Mouse (Mus musculus) hindbrain, embryonic 12.5 days (tissue): Measurements from ENCODE around the gene Foxa1. TPM values are rescaled to one million over a fixed set of nuclear protein-coding genes. Genes with fewer than 3 reads are reported as not detected.

Experiments used
- ATAC-seq: fragments of 200-750 bp; cut with Nextera tagmentation; 2 replicates; pipeline ENCODE4 v1.8.0; 2017; ENCODE audit warnings: moderate TSS enrichment; ENCODE audit not compliant: low FRiP score
- H3K27ac ChIP-seq: fragments of 300-500 bp; sonication (generic); 2 replicates; pipeline ENCODE4 v1.5.1; 2016; ENCODE audit warnings: mild to moderate bottlenecking
- H3K27me3 ChIP-seq: fragments of 300-500 bp; sonication (generic); 2 replicates; pipeline ENCODE4 v1.6.1; 2016; ENCODE audit warnings: mild to moderate bottlenecking
- H3K36me3 ChIP-seq: fragments of 300-500 bp; sonication (generic); 2 replicates; pipeline ENCODE4 v1.6.1; 2016; ENCODE audit warnings: mild to moderate bottlenecking
- H3K4me1 ChIP-seq: fragments of 300-500 bp; sonication (generic); 2 replicates; pipeline ENCODE4 v1.6.1; 2016
- H3K4me2 ChIP-seq: fragments of 300-500 bp; sonication (generic); replicated peaks from 2 replicates; pipeline ENCODE4 v1.6.1; 2016; ENCODE audit warnings: mild to moderate bottlenecking
- H3K4me3 ChIP-seq: fragments of 300-500 bp; sonication (generic); 2 replicates; pipeline ENCODE4 v1.5.1; 2016; ENCODE audit warnings: mild to moderate bottlenecking
- H3K9ac ChIP-seq: fragments of 300-500 bp; sonication (generic); 2 replicates; pipeline ENCODE4 v1.6.1; 2016; ENCODE audit warnings: mild to moderate bottlenecking, moderate library complexity
- H3K9me3 ChIP-seq: fragments of 300-500 bp; sonication (generic); replicated peaks from 2 replicates; pipeline ENCODE4 v1.6.1; 2016; ENCODE audit warnings: mild to moderate bottlenecking
- WGBS: fragments of 180-500 bp; shearing (Covaris S2); methylation state at CpG from one replicate; pipeline ENCODE4 v1.1.7; 2016; 5-methylcytosine and 5-hydroxymethylcytosine counted together
- polyA plus RNA-seq: library from polyadenylated mRNA; unstranded; fragments of >200 nt; fragmentation: Nextera tagmentation; extraction: Ambion mirVana; gene quantifications from 2 replicates; pipeline ENCODE4 v1.2.1, GENCODE M21; 2016

Foxa1 gene
- polyA plus RNA-seq: 2.8 and 3.0 TPM in 2 replicates

DNA sequence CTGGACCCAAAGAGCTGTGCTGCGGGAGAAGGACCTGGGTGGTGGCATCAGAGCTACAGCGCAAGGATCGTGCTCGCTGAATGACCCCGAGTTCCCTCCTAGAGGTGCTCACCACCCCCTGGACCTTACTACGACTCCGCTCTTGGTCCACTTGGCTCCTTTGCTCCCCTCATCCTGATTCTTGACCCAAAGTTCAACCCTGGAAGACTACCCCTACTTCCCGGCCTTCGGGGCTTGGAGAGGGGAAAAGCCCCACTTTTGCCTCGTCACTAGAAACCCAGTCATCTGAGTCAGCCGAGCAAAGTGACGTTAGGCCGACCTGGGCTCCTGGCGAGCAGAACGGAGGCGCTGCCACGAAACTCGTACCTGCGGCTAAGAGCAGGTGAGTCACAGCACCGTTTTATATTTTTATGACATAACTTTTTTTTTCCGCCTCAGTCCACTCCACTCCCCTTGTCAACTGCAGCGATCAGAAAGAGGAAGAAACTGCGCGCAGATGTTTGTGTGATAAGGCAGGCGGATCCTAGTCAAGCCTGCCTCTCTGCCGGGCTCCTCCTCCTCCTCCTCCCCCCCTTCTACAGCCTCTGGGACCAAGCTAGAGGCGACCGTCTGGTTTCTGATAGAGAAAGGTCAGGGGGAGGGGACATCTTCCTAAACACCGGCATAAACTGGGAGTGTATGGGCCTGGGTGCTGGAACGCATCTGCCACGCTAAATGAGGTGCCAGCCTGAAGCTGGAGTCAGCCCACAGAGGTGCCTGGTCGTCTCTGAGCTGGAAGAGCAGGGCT, at the start of gene Foxa1:
Gene Foxa1, minus strand, starts transcription at position 502 of the 787 bp plus-strand sequence.
- peak within 1 kb of the TSS; percentile 38; the same call in 1 of the 2 replicates for H3K9ac ChIP-seq
- H3K36me3 ChIP-seq: no peaks in the 10 kb centered on the region
- WGBS: 1% methylated on average over 32 of the region's 32 CpGs
- peaks cover 95% of the 10 kb centered on the region for H3K27me3 ChIP-seq
- ATAC-seq: 0 out of 2 replicates have a peak, but pooled peaks have one; percentile 9
- H3K27ac ChIP-seq: no peak within 1 kb of the TSS
- H3K9me3 ChIP-seq: 0 out of 2 replicates have a peak, but pooled peaks cover 2% of the 10 kb centered on the region
- peak within 1 kb of the TSS; percentile 71 for H3K4me2 ChIP-seq
- peak within 1 kb of the TSS; percentile 37 for H3K4me3 ChIP-seq
- H3K4me1 ChIP-seq: peaks cover 11% of the 10 kb centered on the region

DNA sequence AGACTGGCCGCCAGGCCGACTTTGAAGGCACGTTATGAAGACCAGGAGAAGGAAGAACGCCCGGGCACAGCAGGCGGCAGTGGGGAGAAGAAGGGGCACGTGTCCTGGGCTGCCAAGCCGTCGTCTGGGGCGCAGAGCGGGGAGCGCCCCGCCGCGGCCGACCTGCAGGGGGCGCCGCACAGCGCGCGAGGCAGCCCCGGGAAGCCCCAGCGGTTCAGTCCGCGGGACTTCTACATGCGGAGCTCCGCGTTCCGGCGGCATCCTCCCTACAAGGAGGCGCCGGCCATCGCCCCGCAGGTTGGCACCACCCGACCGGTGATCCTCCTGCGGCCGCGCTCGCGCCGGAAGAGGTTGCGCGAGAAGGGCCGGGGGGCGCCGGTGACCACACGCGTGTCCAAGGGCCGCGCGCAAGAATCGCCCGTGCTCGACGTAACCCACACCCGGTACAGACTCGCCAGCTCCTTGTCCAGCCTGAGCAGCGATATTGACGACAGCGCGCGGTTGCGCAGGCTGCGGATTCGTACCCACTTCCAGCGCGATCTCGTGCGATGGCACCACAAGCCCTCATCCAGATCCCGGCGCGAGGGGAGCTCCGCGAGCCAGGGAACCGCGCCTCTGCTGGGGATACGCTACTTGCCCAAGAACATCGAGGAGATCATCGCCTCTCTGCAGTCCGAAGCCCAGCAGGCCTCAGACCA, 29.4 kb upstream of the Foxa1 start:
- no peaks in the 10 kb centered on the region for H3K36me3 ChIP-seq
- peak; percentile 96 for ATAC-seq
- H3K4me2 ChIP-seq: peak overlapping the region; percentile 73
- H3K27me3 ChIP-seq: peaks cover 33% of the 10 kb centered on the region
- H3K4me1 ChIP-seq: peaks cover 3% of the 10 kb centered on the region; the same call in 1 of the 2 replicates
- peak overlapping the region; percentile 45 for H3K4me3 ChIP-seq
- no peaks in the 10 kb centered on the region; the same call in 1 of the 2 replicates for H3K9me3 ChIP-seq
- no peak overlapping the region for H3K27ac ChIP-seq
- WGBS: 1% methylated on average over 81 of the region's 81 CpGs
- H3K9ac ChIP-seq: peak overlapping the region; percentile 50

GRCm38 (mm10) chr12:57572415-57572814, 25.7 kb upstream of the Foxa1 start:
- Histone ChIP-seq H3K4me3 (no peak overlapping the region), H3K27me3 (peaks cover 32% of the 10 kb centered on the region), H3K4me2 (no peak overlapping the region), H3K4me1 (peaks cover 3% of the 10 kb centered on the region; the same call in 1 of the 2 replicates), H3K36me3 (no peaks in the 10 kb centered on the region), H3K27ac (no peak overlapping the region), H3K9me3 (no peaks in the 10 kb centered on the region), H3K9ac (no peak overlapping the region)
- no peak for ATAC-seq

DNA sequence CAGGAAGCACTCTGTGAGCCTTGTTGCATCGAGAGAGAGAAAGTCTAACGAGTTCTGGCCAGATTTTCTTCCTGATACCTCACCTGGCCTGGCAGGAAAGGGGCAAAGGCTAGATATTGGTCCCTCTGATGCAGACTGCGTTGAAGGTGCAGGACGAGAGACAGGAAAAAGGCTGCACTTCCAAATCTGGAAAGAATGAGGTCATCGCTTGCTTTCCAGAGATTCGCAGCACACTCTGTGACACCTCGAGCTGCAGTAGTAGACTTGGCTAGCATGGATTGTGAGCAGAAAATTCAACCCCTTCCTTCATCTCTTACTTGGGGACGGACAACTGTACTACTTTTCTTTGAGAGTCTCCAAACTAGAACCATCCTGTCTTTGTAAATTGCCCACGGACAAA, 25.1 kb upstream of the Foxa1 start:
- H3K9me3 ChIP-seq: no peaks in the 10 kb centered on the region
- no peak overlapping the region for H3K9ac ChIP-seq
- ATAC-seq: no peak
- no peak overlapping the region for H3K4me3 ChIP-seq
- H3K36me3 ChIP-seq: no peaks in the 10 kb centered on the region
- H3K4me2 ChIP-seq: no peak overlapping the region
- 34% methylated on average over 9 of the region's 9 CpGs for WGBS
- H3K27ac ChIP-seq: no peak overlapping the region
- peaks cover 28% of the 10 kb centered on the region for H3K27me3 ChIP-seq
- H3K4me1 ChIP-seq: peaks cover 3% of the 10 kb centered on the region; the same call in 1 of the 2 replicates

DNA sequence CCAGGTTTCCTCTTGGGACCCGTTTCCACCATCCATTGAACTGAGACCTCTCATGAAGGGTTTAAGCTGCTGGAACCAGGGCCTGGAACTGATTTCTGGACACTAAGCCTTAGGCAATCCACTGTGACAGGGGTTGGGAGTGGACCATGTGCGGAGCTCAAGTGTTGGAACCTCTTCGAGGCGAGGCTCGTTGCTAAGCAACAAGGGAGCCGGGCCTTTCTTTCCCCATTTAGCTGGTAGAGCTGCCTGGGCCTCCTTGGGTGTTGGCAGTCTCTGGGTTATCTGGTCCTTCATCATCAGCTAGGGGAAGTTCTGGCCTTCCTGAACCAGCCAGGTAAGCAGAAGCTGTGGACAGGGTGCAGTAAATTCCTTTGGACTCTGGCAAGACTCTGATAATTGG, 17.2 kb upstream of the Foxa1 start, which contains the start of gene Ttc6:
Gene Ttc6, plus strand, starts transcription at position 205 of the 400 bp plus-strand sequence.
- Histone ChIP-seq H3K4me3 (no peak within 1 kb of the TSS), H3K27me3 (no peaks in the 10 kb centered on the region), H3K36me3 (no peaks in the 10 kb centered on the region), H3K9me3 (no peaks in the 10 kb centered on the region), H3K4me2 (no peak within 1 kb of the TSS), H3K9ac (no peak within 1 kb of the TSS), H3K27ac (no peak within 1 kb of the TSS), H3K4me1 (no peaks in the 10 kb centered on the region)
- 78% methylated on average over 6 of the region's 6 CpGs for WGBS
- ATAC-seq: no peak

DNA sequence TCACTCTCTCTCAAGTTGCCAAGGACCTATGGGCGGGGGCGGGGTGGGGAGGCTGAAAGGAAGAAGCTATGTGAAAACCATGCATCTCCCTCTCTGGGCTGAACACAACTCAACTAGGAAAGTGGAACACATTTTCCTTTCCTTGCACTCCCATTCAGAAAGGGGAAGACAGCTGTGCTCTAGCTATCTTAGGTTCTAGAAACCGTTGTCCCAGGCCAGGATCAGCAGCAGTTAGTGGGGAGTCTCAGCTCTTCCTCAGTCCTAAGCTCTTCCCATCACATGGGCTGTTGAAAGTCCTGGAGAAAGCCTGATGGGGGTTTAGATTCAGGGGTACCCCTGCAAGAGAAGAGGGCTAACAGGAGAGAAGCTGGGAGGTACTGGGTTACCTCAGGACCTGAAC, 7.4 kb upstream of the Foxa1 start:
- no peaks in the 10 kb centered on the region for H3K36me3 ChIP-seq
- no peak overlapping the region for H3K4me3 ChIP-seq
- no peaks in the 10 kb centered on the region for H3K9me3 ChIP-seq
- 42% methylated on average over 3 of the region's 3 CpGs for WGBS
- ATAC-seq: no peak
- H3K27me3 ChIP-seq: peaks cover 76% of the 10 kb centered on the region
- no peak overlapping the region for H3K4me2 ChIP-seq
- H3K9ac ChIP-seq: no peak overlapping the region
- H3K27ac ChIP-seq: no peak overlapping the region
- no peaks in the 10 kb centered on the region for H3K4me1 ChIP-seq

DNA sequence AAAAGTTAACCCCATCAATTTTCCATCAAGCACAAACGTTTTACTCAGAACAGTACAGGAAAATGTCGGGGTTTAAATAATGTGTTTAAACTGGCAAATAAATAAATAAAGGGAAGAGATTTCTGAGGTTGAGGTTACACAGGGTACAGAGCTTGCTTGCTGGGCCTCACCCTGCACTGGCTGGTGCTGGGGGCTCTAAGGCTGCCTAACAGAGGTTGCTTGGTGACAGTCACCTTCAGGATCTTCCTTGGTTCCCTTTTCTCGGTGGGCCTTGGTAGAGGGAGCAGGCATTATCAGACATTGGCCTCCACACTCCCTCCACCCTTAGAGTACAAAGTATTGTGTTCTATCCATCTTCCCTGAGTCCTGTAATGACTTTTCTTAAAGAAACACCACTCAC, 5.6 kb upstream of the Foxa1 start:
- H3K27me3 ChIP-seq: peaks cover 90% of the 10 kb centered on the region
- H3K9me3 ChIP-seq: 0 out of 2 replicates have a peak, but pooled peaks cover 2% of the 10 kb centered on the region
- no peaks in the 10 kb centered on the region for H3K4me1 ChIP-seq
- ATAC-seq: no peak
- H3K36me3 ChIP-seq: no peaks in the 10 kb centered on the region
- H3K27ac ChIP-seq: no peak overlapping the region
- WGBS: 13% methylated on average over 3 of the region's 3 CpGs
- H3K4me2 ChIP-seq: no peak overlapping the region
- no peak overlapping the region for H3K4me3 ChIP-seq
- no peak overlapping the region for H3K9ac ChIP-seq

DNA sequence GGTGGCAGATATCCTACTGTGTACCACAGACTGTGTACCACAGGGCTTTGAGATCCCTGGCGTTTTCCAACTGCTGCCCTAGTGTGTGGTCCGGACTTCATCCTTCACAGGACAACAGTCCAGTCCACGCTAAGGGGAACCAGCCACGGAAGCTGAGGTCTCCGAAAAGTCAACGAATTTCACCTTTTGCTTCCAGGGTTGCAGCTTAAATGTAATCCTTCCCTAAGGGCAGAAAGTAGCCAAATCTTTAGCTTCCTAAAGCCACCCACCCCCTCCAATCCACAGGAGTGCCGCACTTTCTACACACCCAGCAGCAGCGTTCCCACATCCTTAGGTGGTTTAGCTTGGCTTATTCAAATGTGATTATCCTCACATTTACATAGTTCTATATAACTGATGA, 4.2 kb upstream of the Foxa1 start:
- Histone ChIP-seq H3K9me3 (0 out of 2 replicates have a peak, but pooled peaks cover 2% of the 10 kb centered on the region), H3K4me2 (no peak overlapping the region)

DNA sequence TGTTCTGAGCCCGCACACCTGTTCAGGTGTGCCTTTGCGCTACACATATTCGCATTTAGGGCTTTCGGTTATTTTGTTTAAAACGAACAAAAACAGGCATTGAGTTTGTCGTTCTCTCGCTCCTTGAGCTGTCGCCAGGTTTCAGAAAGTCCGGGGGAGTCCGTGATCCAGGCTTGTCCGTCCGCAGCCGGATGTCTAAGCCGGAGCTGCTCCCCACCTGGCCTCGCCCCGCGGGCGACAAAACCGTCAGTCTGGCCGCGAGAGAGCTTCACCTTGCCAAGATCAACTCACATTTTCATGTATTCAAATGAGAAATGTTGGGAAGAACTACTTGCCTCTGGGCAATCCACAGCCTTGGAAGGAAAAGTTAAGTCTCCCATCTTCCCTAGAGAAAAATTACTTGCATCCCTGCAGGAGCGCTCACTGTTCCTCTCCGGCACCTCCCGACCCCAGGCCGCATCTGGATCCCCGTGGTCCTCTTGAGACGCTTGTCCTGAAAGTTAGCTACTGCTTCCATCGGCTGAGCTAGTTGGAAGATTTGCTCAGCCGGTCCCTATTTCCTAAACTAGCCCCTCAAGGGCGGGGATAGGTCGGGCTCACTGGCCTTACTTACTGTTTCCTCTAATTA, 3.6 kb upstream of the Foxa1 start:
- Histone ChIP-seq H3K36me3 (no peaks in the 10 kb centered on the region), H3K4me2 (no peak overlapping the region), H3K4me3 (no peak overlapping the region), H3K27me3 (peaks cover 97% of the 10 kb centered on the region), H3K9me3 (0 out of 2 replicates have a peak, but pooled peaks cover 2% of the 10 kb centered on the region), H3K9ac (no peak overlapping the region), H3K4me1 (peaks cover 9% of the 10 kb centered on the region), H3K27ac (no peak overlapping the region)
- no peak for ATAC-seq
- WGBS: 1% methylated on average over 31 of the region's 31 CpGs

More for the DNA sequence above, 4.2 kb upstream of the Foxa1 start:
- Histone ChIP-seq H3K36me3 (no peaks in the 10 kb centered on the region), H3K27me3 (peaks cover 99% of the 10 kb centered on the region), H3K9ac (no peak overlapping the region), H3K4me3 (no peak overlapping the region), H3K4me1 (0 out of 2 replicates have a peak, but pooled peaks cover 5% of the 10 kb centered on the region), H3K27ac (no peak overlapping the region)
- ATAC-seq: no peak
- WGBS: 2% methylated on average over 8 of the region's 8 CpGs

DNA sequence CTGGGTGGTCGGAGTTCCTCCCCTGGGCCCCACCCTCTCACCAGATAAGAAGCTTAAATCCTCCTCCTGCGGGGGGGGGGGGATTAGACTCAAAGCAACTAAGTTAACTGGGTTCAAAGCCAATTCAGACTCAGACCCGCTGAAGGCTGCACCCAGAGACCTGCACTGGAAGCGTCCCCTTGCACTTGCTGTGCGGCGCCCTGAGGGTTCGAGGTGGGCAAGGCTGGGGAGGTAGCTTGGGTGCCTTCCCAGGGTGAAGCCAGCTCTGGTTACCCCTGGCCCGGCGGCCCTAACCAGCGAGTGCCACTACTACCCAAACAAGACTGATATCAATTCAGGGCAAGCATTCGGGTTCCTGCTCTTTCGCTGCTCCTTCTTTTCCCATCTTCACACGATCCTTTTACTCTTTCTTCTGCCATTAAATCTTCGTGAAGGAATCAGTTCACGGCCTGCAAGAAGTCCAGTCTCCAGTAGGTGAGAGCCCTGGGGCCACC, 3.0 kb upstream of the Foxa1 start:
- 2% methylated on average over 15 of the region's 15 CpGs for WGBS
- peaks cover 97% of the 10 kb centered on the region for H3K27me3 ChIP-seq
- ATAC-seq: no peak
- no peak overlapping the region for H3K4me2 ChIP-seq
- H3K9me3 ChIP-seq: 0 out of 2 replicates have a peak, but pooled peaks cover 2% of the 10 kb centered on the region
- no peak overlapping the region for H3K4me3 ChIP-seq
- H3K27ac ChIP-seq: no peak overlapping the region
- H3K4me1 ChIP-seq: peaks cover 11% of the 10 kb centered on the region
- H3K36me3 ChIP-seq: no peaks in the 10 kb centered on the region
- H3K9ac ChIP-seq: no peak overlapping the region

GRCm38 (mm10) chr12:57548981-57549666, 2.4 kb upstream of the Foxa1 start:
- WGBS: 2% methylated on average over 25 of the region's 25 CpGs
- no peak overlapping the region for H3K4me2 ChIP-seq
- H3K9ac ChIP-seq: no peak overlapping the region

More at GRCm38 (mm10) chr12:57548981-57549666, 2.4 kb upstream of the Foxa1 start:
- no peaks in the 10 kb centered on the region for H3K36me3 ChIP-seq
- H3K27me3 ChIP-seq: peaks cover 97% of the 10 kb centered on the region
- no peak for ATAC-seq
- H3K4me3 ChIP-seq: no peak overlapping the region
- no peak overlapping the region for H3K27ac ChIP-seq
- H3K4me1 ChIP-seq: peaks cover 11% of the 10 kb centered on the region
- 0 out of 2 replicates have a peak, but pooled peaks cover 2% of the 10 kb centered on the region for H3K9me3 ChIP-seq
